Mouse (Mus musculus): ENCODE measurements at regions not wholly inside any gene's neighbourhood (a gene's known extent, or its start where the extent isn't known, plus 50 kb on each side); places are given as distances from the start of the nearest gene placed in this dataset.

GRCm38 (mm10) chr15:37166744-37167143 lies 159.2 kb upstream of the Zfp706 start:
- DNase-seq (ENCODE audit: low read depth, low spot score), result no peak

- DNase-seq (ENCODE audit: low read depth, low spot score), result no peak
These were observed 158.4 kb upstream of the Zfp706 start for GRCm38 (mm10) chr15:37165887-37166507.

- no peak for DNase-seq (ENCODE audit: low read depth, low spot score)
These were observed 157.6 kb upstream of the Zfp706 start for GRCm38 (mm10) chr15:37165216-37165615.

GRCm38 (mm10) chr15:37164191-37165135 lies 156.9 kb upstream of the Zfp706 start:
- no peak for DNase-seq (ENCODE audit: low read depth, low spot score)

GRCm38 (mm10) chr15:37159956-37160355 lies 152.4 kb upstream of the Zfp706 start:
- DNase-seq (ENCODE audit: low read depth, low spot score), result no peak

- DNase-seq (ENCODE audit: low read depth, low spot score), result no peak
These were observed 151.8 kb upstream of the Zfp706 start for GRCm38 (mm10) chr15:37159349-37159748.

GRCm38 (mm10) chr15:37157386-37157785 lies 149.8 kb upstream of the Zfp706 start:
- DNase-seq (ENCODE audit: low read depth, low spot score), result no peak

GRCm38 (mm10) chr15:37154934-37155333 lies 147.4 kb upstream of the Zfp706 start:
- no peak for DNase-seq (ENCODE audit: low read depth, low spot score)

GRCm38 (mm10) chr15:37153177-37153576 lies 145.6 kb upstream of the Zfp706 start:
- DNase-seq (ENCODE audit: low read depth, low spot score), result no peak

GRCm38 (mm10) chr15:37135590-37136164 lies 128.1 kb upstream of the Zfp706 start:
- peak; percentile 65 for DNase-seq (ENCODE audit: low read depth, low spot score)

GRCm38 (mm10) chr15:37134913-37135589 lies 127.5 kb upstream of the Zfp706 start:
- peak; percentile 40 for DNase-seq (ENCODE audit: low read depth, low spot score)

- no peak for DNase-seq (ENCODE audit: low read depth, low spot score)
These were observed 126.8 kb upstream of the Zfp706 start for GRCm38 (mm10) chr15:37134386-37134785.

- DNase-seq (ENCODE audit: low read depth, low spot score), result no peak
These were observed 126.3 kb upstream of the Zfp706 start for GRCm38 (mm10) chr15:37133916-37134315.

GRCm38 (mm10) chr15:37127681-37128080 lies 120.1 kb upstream of the Zfp706 start:
- no peak for DNase-seq (ENCODE audit: low read depth, low spot score)

- no peak for DNase-seq (ENCODE audit: low read depth, low spot score)
These were observed 119.6 kb upstream of the Zfp706 start for GRCm38 (mm10) chr15:37127170-37127569.

GRCm38 (mm10) chr15:37125823-37126222 lies 118.2 kb upstream of the Zfp706 start:
- no peak for DNase-seq (ENCODE audit: low read depth, low spot score)

- no peak for DNase-seq (ENCODE audit: low read depth, low spot score)
These were observed 117.4 kb upstream of the Zfp706 start for GRCm38 (mm10) chr15:37124951-37125350.

- DNase-seq (ENCODE audit: low read depth, low spot score), result no peak
These were observed 116.7 kb upstream of the Zfp706 start for GRCm38 (mm10) chr15:37124299-37124698.

GRCm38 (mm10) chr15:37120381-37120780 lies 112.8 kb upstream of the Zfp706 start:
- DNase-seq (ENCODE audit: low read depth, low spot score), result peak; percentile 76

GRCm38 (mm10) chr15:37114119-37114518 lies 106.5 kb upstream of the Zfp706 start:
- DNase-seq (ENCODE audit: low read depth, low spot score), result peak; percentile 90

- DNase-seq (ENCODE audit: low read depth, low spot score), result no peak
These were observed 102.9 kb upstream of the Zfp706 start for GRCm38 (mm10) chr15:37110462-37110861.

GRCm38 (mm10) chr15:37102035-37102555 lies 94.5 kb upstream of the Zfp706 start:
- no peak for DNase-seq (ENCODE audit: low read depth, low spot score)
